Mouse (Mus musculus) heart, adult 2 months (tissue): ENCODE measurements around the gene Fam166a.

ENCODE experiments used
- CTCF ChIP-seq: fragments of 200-600 bp; IDR thresholded peaks from 2 replicates; pipeline ENCODE4 v1.8.1; 2022; ENCODE audit warnings: antibody characterized with exemption, mild to moderate bottlenecking, moderate library complexity
- POLR2A ChIP-seq: fragments of 200-500 bp; IDR thresholded peaks from 2 replicates; pipeline ENCODE4 v1.6.1; 2011; ENCODE audit warnings: mild to moderate bottlenecking, low read depth, low read length, control low read depth; ENCODE audit not compliant: insufficient read depth

DNA sequence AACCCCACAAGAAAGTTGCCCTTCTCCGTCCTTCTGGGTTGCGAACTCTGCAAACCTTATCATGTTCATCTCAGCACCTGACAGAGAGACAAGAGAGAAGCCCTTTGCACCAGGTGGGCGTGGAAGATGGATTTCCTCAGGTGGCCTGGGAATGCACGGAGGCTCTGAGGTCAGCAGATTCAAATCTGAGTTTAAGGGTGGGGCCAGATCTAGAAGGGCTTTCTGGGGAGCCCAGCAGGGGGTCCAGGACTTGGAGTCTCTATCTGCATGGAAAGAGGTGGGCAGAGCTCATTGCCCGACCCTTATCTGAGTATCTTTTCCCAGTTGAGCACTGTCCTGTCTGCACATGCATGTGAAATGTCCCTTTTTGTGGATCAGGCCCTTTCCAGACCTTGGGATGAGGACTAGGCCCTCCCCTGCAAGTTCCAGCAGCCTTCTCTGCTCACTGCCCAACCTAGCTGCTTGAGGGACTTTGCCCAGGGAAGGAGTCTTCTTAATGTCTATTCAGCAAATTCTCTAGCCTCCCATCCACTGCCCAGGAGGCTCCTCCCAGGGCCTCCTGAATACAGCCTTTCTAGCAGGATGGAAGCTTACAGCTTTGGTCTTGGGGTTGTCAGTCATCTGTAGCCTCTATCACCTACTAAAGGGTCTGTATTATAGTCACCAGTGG lies 16.1 kb downstream of the Fam166a start:
- TF ChIP-seq CTCF (no peak), POLR2A (no peak)
